Mouse (Mus musculus) heart, postnatal 36 days (tissue): ENCODE measurements at regions not wholly inside any gene's neighbourhood (a gene's known extent, or its start where the extent isn't known, plus 50 kb on each side); places are given as distances from the start of the nearest gene placed in this dataset.
"Not testable (repeated sequence)": the region's sequence is repeated elsewhere in the genome, so short reads cannot be mapped to it uniquely, and the experiment has no call there.

Experiments
- DNase-seq, 2 experiments: peaks; one replicate each; pipeline ENCODE4 v3.0.0; 2021 to 2022
- intact Hi-C: fragments of 180-260 bp; cut with DNase I; formaldehyde crosslinking; loops from one replicate; pipeline ENCODE4 v1.15.1; 2025

GRCm38 (mm10) chr3:15009747-15010146, 123.7 kb downstream of the Car2 start:
- intact Hi-C loops: no loop called here
- no peak for DNase-seq

GRCm38 (mm10) chr3:15016621-15017020, 130.5 kb downstream of the Car2 start:
- DNase-seq: no peak
- intact Hi-C loops: no loop called here

GRCm38 (mm10) chr3:15022773-15023172, 136.7 kb downstream of the Car2 start:
- intact Hi-C loops: loop anchor here (10.0 kb wide), 1 partner anchor 138 kb away; the partner anchor contains the start of gene Car2
- DNase-seq: no peak

GRCm38 (mm10) chr3:15040866-15041528, 154.9 kb downstream of the Car2 start:
- intact Hi-C loops: no loop called here
- DNase-seq: peak in 1 of 2 experiments; percentile 2

DNA sequence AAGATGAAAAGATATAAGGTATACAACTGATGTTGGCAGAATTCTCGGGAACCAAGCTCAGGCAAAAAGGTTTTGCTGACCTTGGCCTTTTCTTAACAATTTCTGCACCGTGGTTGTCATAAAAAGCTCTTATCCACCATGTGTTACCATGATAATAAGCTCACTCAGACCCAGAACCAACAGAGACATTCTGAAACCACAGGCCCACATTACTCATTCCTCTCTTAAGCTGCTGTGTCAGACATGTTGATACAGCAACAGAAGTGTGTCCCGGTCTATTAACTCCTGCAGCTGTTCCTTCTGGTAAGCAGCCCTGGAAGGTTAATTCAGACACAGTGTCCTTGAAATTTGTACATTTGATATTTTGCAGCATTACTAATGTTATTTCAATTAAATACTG, 167.9 kb downstream of the Car2 start:
- DNase-seq: no peak

DNA sequence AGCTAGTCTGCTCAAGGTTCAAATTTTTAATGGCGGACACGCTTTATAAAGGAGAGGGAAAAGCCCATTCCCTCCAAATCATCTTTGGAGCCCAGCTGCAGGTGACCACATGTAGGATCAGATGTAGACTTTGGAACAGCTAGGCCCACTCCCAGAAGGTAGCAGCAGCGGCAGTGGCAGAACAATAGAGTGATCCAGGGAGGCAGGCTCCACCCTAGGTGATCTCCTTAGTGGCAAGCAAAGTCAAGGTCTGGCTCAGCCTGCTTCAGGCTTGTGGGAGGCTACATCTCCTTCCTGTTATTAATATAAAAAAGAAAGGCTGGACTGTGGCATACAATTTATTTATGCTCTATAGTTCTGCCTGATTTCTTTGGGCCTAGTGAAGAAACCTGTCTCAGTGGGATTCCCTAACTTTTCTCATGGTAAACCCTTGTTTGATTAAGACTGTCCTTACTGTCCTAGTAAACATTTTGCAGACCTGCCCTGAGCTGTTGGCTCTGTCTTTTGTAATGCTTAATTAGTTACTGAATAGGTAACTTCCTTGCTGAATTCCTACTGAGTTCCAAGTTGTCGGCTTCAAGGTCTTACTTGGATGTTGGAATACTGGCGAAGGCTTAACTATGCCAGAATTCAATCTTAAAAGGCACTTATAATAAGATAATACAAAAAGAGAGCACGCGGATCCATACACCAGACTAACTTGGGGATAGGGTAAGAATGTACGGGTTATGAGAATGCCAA, 169.6 kb downstream of the Car2 start:
- intact Hi-C loops: not testable (repeated sequence)

More for the DNA sequence above, 167.9 kb downstream of the Car2 start:
- intact Hi-C loops: no loop called here

DNA sequence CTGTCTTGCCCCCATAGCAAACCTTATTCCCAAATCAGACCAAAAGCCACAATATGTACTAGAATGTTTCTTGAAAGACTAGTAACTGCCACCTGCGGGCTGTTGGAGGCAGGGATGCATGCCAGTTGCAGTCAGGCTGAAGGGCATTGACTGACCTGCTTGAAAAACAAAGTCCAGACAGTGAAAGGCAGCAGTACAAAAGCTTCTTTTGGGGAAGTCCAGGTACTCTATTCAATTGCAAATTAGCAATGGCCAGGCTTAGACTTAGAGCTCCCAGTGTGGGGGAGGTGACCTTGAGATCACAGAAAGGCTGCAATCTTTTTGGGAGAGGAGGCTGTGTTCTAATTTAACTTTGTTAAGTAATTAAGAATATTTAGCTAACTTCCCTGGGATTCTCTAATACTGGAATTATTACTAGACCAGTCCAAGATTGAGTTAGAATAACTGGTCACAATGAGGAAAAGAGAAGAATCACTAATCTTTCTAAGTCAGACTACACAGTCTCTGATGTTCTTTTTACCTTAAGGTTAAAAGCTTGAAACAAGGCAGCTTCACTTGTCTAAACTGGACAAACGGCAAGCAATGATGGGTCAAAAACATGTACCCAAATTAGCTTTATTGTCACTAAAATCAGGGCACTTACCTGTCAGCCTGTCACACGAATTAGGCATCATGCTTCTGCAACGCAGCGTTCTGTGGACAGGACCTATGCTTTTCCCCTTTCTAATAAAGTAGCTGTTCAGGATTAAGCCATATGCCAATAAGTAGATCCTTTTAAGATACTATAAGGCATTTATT, 170.9 kb downstream of the Car2 start:
- intact Hi-C loops: not testable (repeated sequence)

More for the DNA sequence above, 169.6 kb downstream of the Car2 start:
- not testable (repeated sequence) for DNase-seq

GRCm38 (mm10) chr3:15065681-15066080, 179.6 kb downstream of the Car2 start:
- DNase-seq: no peak
- intact Hi-C loops: no loop called here

More for the DNA sequence above, 170.9 kb downstream of the Car2 start:
- not testable (repeated sequence) for DNase-seq

- DNase-seq: no peak
- intact Hi-C loops: no loop called here
Observed at GRCm38 (mm10) chr3:15068256-15068655, 182.2 kb downstream of the Car2 start.

DNA sequence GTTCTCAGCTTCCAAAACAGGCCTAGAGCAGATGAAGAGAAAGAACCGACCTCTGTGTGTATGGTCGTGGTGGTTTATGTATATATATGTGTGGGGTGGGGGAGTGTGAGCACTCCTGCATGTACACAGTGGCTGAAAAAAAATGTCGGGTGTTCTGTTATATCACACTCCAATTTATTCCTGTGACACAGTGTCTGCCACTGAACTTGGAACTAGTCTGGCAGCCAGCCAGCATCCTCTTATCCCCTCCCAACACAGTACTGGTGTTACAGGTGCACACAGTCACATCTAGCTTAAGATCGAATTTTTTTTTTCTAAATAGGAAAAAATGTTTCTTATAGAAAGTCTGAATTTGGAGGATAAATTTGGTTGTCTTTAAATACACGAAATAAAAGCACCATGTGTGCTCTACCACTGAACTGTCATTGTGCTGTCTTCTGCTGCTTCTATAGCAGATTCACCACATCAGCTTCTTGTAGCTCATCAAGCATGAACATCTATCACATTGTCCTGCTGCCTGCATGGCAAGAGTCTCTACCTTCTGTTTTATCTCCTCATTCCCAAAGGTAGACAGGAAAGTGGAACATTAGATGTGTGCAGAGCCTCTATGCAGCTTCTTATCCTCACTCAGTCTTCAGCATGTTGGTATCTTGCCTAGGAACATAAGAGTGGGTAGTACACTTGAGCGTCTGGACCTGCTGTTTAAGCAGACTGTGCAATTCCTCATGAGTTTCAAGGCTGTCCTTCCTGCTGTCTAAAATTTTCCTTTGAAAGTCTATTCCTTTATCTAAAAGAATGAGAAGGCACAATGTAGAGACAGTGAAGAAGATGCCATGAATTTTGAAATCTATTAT, 185.2 kb downstream of the Car2 start:
- DNase-seq: no peak
- intact Hi-C loops: no loop called here

GRCm38 (mm10) chr3:15073405-15073804, 187.3 kb downstream of the Car2 start:
- intact Hi-C loops: no loop called here
- no peak for DNase-seq

GRCm38 (mm10) chr3:15073847-15074246, 187.8 kb downstream of the Car2 start:
- intact Hi-C loops: no loop called here
- DNase-seq: no peak

GRCm38 (mm10) chr3:15074949-15075348, 188.9 kb downstream of the Car2 start:
- intact Hi-C loops: no loop called here
- no peak for DNase-seq

- intact Hi-C loops: loop anchor here (10.0 kb wide), 1 partner anchor 215 kb away; no protein-coding TSS in a partner anchor
- DNase-seq: no peak
Observed at GRCm38 (mm10) chr3:15090124-15090523, 204.1 kb downstream of the Car2 start.

GRCm38 (mm10) chr3:15098206-15098817, 212.2 kb downstream of the Car2 start:
- no peak for DNase-seq
- intact Hi-C loops: loop anchor here (10.0 kb wide), 1 partner anchor 224 kb away; no protein-coding TSS in a partner anchor

DNA sequence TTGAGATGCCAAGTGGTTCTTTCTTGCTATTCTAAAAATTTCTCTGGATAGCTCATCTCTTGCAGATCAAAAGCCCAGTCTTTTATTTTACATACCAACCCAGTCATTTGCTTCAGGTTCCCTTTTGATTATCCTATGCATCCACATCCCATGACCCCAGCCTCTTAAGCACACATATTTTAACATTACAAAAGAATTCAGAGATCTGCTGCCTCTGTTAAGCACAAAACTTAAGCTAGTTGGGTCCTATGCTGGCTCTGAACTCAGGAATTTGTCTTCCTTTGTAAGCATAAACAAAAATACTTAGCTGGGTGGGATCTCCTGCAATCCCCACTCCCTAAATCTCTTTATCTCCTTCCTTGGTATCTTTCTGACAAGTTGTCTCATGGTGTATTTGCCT, 212.9 kb downstream of the Car2 start:
- DNase-seq: no peak
- intact Hi-C loops: loop anchor here (10.0 kb wide), 1 partner anchor 224 kb away; no protein-coding TSS in a partner anchor

- intact Hi-C loops: no loop called here
- DNase-seq: no peak
Observed at GRCm38 (mm10) chr3:15105627-15106026, 219.6 kb downstream of the Car2 start.

GRCm38 (mm10) chr3:15106281-15106680, 220.2 kb downstream of the Car2 start:
- intact Hi-C loops: no loop called here

DNA sequence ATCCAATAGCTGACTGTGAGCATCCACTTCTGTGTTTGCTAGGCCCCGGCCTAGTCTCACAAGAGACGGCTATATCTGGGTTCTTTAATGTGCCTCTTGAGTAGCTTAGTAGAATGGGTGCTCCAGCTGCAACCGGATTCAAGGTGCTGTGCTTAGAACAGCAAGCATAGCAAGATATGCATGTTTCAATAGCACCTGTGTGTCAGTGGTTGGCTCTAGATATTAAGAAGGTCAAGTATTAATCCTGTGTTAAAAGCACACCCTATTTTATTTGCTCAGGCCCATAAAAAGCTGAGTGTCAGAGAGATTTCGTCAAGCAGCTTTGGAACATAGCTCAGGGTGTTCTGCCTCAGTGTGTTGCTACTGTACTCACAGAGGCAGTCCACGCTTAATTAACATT, 221.2 kb downstream of the Car2 start:
- intact Hi-C loops: no loop called here
- no peak for DNase-seq

More at GRCm38 (mm10) chr3:15106281-15106680, 220.2 kb downstream of the Car2 start:
- DNase-seq: no peak
